Mouse (Mus musculus) intestine, embryonic 15.5 days (tissue): Measurements from ENCODE around the gene Rab11fip5. TPM values are rescaled to one million over a fixed set of nuclear protein-coding genes. Genes with fewer than 3 reads are reported as not detected.

ENCODE experiments used
- ATAC-seq: fragments of 200-750 bp; cut with Nextera tagmentation; 2 replicates; pipeline ENCODE4 v1.8.0; 2017; ENCODE audit warnings: moderate TSS enrichment, moderate library complexity
- H3K27ac ChIP-seq: fragments of 300-500 bp; sonication (generic); 2 replicates; pipeline ENCODE4 v1.5.1; 2015; ENCODE audit warnings: mild to moderate bottlenecking, inconsistent platforms
- H3K27me3 ChIP-seq: fragments of 300-500 bp; sonication (generic); replicated peaks from 2 replicates; pipeline ENCODE4 v1.6.1; 2015; ENCODE audit warnings: inconsistent platforms
- H3K36me3 ChIP-seq: fragments of 300-500 bp; sonication (generic); 2 replicates; pipeline ENCODE4 v1.6.1; 2015; ENCODE audit warnings: inconsistent platforms
- H3K4me1 ChIP-seq: fragments of 300-500 bp; sonication (generic); replicated peaks from 2 replicates; pipeline ENCODE4 v1.6.1; 2015; ENCODE audit warnings: inconsistent platforms
- H3K4me2 ChIP-seq: fragments of 300-500 bp; sonication (generic); replicated peaks from 2 replicates; pipeline ENCODE4 v1.6.1; 2015; ENCODE audit warnings: mild to moderate bottlenecking, inconsistent platforms
- H3K4me3 ChIP-seq: fragments of 300-500 bp; sonication (generic); replicated peaks from 2 replicates; pipeline ENCODE4 v1.5.1; 2015; ENCODE audit warnings: inconsistent platforms
- H3K9ac ChIP-seq: fragments of 300-500 bp; sonication (generic); 2 replicates; pipeline ENCODE4 v1.6.1; 2015; ENCODE audit warnings: inconsistent platforms
- H3K9me3 ChIP-seq: fragments of 300-500 bp; sonication (generic); 2 replicates; pipeline ENCODE4 v1.6.1; 2016; ENCODE audit warnings: inconsistent platforms
- WGBS: fragments of 180-500 bp; shearing (Covaris S2); methylation state at CpG from one replicate; pipeline ENCODE4 v1.1.7; 2015; 5-methylcytosine and 5-hydroxymethylcytosine counted together
- polyA plus RNA-seq: library from polyadenylated mRNA; unstranded; fragments of >200 nt; fragmentation: Nextera tagmentation; extraction: Ambion mirVana; gene quantifications from 2 replicates; pipeline ENCODE4 v1.2.1, GENCODE M21; 2015

Rab11fip5 gene
- polyA plus RNA-seq, 1 experiment from 2014 or later, result 12.0 TPM

DNA sequence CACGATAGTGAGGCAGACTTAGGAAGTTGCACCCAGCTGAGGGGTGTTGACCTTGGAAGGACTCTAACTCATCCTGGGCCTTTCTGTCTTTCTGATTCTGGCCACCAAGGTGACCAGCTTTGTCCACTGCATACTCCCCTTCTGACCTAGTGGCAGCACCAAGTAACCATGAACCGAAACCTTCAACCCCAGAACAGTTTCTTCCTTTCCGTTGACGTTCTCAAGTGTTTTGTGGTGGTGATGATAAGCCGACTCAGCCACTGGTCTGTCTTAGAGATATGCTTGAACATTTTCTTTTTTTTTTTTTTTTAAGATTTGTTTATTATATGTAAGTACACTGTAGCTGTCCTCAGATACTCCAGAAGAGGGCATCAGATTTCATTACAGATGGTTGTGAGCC, 14.2 kb upstream of the Rab11fip5 start:
- H3K4me3 ChIP-seq, result no peak overlapping the region
- H3K9me3 ChIP-seq, result no peaks in the 10 kb centered on the region
- 80% methylated on average over 5 of the region's 5 CpGs for WGBS
- no peaks in the 10 kb centered on the region for H3K27me3 ChIP-seq
- H3K27ac ChIP-seq, result no peak overlapping the region
- no peak overlapping the region for H3K4me2 ChIP-seq
- no peak overlapping the region for H3K9ac ChIP-seq
- no peaks in the 10 kb centered on the region for H3K4me1 ChIP-seq
- H3K36me3 ChIP-seq, result no peaks in the 10 kb centered on the region
- ATAC-seq, result no peak

GRCm38 (mm10) chr6:85382791-85383190, 8.4 kb upstream of the Rab11fip5 start:
- no peak overlapping the region for H3K4me2 ChIP-seq
- ATAC-seq, result no peak
- H3K36me3 ChIP-seq, result no peaks in the 10 kb centered on the region
- no peak overlapping the region for H3K27ac ChIP-seq
- no peaks in the 10 kb centered on the region for H3K27me3 ChIP-seq
- WGBS, result 84% methylated on average over 2 of the region's 2 CpGs
- peaks cover 6% of the 10 kb centered on the region; the same call in 1 of the 2 replicates for H3K4me1 ChIP-seq
- no peak overlapping the region for H3K4me3 ChIP-seq
- no peaks in the 10 kb centered on the region for H3K9me3 ChIP-seq
- no peak overlapping the region for H3K9ac ChIP-seq

GRCm38 (mm10) chr6:85381648-85382020, 7.2 kb upstream of the Rab11fip5 start:
- no peak overlapping the region for H3K27ac ChIP-seq

GRCm38 (mm10) chr6:85380901-85381647, 6.6 kb upstream of the Rab11fip5 start:
- no peak overlapping the region for H3K4me3 ChIP-seq
- ATAC-seq, result peak; percentile 30
- WGBS, result 30% methylated on average over 17 of the region's 17 CpGs
- H3K4me2 ChIP-seq, result peak overlapping the region; percentile 40
- H3K4me1 ChIP-seq, result peaks cover 6% of the 10 kb centered on the region; the same call in 1 of the 2 replicates
- no peaks in the 10 kb centered on the region for H3K27me3 ChIP-seq
- no peaks in the 10 kb centered on the region for H3K9me3 ChIP-seq
- H3K36me3 ChIP-seq, result no peaks in the 10 kb centered on the region
- no peak overlapping the region for H3K9ac ChIP-seq
- H3K27ac ChIP-seq, result no peak overlapping the region

More at GRCm38 (mm10) chr6:85381648-85382020, 7.2 kb upstream of the Rab11fip5 start:
- ATAC-seq, result no peak
- WGBS, result 85% methylated on average over 10 of the region's 10 CpGs
- H3K27me3 ChIP-seq, result no peaks in the 10 kb centered on the region
- H3K36me3 ChIP-seq, result no peaks in the 10 kb centered on the region
- no peak overlapping the region for H3K4me3 ChIP-seq
- H3K4me2 ChIP-seq, result no peak overlapping the region
- H3K4me1 ChIP-seq, result peaks cover 6% of the 10 kb centered on the region; the same call in 1 of the 2 replicates
- no peak overlapping the region for H3K9ac ChIP-seq
- no peaks in the 10 kb centered on the region for H3K9me3 ChIP-seq

DNA sequence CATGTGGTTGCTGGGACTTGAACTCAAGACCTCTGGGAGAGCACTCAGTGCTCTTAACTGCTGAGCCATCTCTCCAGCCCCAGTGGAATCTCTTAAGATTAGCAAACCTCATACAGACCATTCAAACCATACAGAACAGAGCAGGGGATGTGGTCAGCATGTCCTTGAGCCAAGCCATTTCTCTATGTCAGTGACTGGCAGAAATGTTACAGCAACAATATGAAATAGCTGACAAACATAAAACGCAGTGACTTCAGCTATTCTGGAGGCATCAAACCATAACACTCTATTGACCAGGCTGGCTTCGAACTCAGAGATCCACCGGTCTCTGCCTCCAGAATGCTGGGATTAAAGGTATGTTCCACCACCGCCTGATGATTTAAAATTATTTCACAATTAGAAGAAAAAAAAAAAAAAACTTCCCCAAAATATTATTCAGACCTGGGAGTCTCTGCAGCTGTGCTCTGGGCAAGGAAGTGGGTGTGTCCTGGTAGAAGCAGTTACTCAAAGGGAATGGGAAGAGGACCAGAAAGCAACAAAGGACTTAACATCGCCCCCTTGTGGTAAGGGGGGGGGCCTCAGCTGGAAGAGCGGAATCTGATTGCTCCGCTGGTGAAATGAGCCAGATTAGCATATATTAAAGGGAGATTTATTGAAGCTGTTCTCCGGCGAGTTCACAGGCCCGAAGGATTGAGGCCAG, 5.9 kb upstream of the Rab11fip5 start:
- Histone ChIP-seq H3K4me1 (peaks cover 6% of the 10 kb centered on the region; the same call in 1 of the 2 replicates), H3K4me3 (no peak overlapping the region), H3K9me3 (no peaks in the 10 kb centered on the region), H3K27me3 (no peaks in the 10 kb centered on the region), H3K36me3 (no peaks in the 10 kb centered on the region), H3K9ac (no peak overlapping the region), H3K4me2 (peak overlapping the region; percentile 40), H3K27ac (no peak overlapping the region)
- 27% methylated on average over 10 of the region's 10 CpGs for WGBS
- ATAC-seq, result peak; percentile 82

DNA sequence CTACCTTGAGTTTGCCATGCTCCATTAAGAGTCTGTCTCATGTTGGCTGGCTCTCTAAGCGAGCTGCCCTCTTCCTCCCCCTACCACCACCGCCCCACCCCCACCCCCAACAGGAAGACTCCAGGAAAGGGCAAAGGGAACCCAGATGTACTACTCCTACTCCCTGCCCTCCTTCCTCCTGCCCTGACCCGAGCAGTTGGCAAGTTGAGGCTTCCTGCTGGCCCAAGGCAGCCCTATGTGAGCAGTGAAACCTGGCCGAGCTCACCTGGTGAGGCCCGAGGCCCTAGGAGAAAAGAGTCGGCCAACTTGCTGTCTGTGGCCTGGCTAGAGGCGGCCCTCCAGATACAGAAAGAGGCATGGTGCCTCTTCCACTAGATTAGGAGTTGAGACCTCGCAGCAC, 4.2 kb upstream of the Rab11fip5 start:
- Histone ChIP-seq H3K36me3 (no peaks in the 10 kb centered on the region), H3K4me1 (peaks cover 10% of the 10 kb centered on the region), H3K9me3 (no peaks in the 10 kb centered on the region), H3K27me3 (no peaks in the 10 kb centered on the region), H3K4me2 (no peak overlapping the region), H3K4me3 (no peak overlapping the region), H3K27ac (no peak overlapping the region), H3K9ac (no peak overlapping the region)
- no peak for ATAC-seq
- WGBS, result 51% methylated on average over 8 of the region's 8 CpGs

- H3K36me3 ChIP-seq, result no peaks in the 10 kb centered on the region
- H3K4me3 ChIP-seq, result no peak overlapping the region
- ATAC-seq, result no peak
- H3K4me1 ChIP-seq, result peaks cover 16% of the 10 kb centered on the region
- 45% methylated on average over 5 of the region's 5 CpGs for WGBS
- no peak overlapping the region for H3K27ac ChIP-seq
- no peaks in the 10 kb centered on the region for H3K9me3 ChIP-seq
- no peaks in the 10 kb centered on the region for H3K27me3 ChIP-seq
- no peak overlapping the region for H3K4me2 ChIP-seq
- H3K9ac ChIP-seq, result no peak overlapping the region
Observed at GRCm38 (mm10) chr6:85377876-85378275, 3.4 kb upstream of the Rab11fip5 start.

DNA sequence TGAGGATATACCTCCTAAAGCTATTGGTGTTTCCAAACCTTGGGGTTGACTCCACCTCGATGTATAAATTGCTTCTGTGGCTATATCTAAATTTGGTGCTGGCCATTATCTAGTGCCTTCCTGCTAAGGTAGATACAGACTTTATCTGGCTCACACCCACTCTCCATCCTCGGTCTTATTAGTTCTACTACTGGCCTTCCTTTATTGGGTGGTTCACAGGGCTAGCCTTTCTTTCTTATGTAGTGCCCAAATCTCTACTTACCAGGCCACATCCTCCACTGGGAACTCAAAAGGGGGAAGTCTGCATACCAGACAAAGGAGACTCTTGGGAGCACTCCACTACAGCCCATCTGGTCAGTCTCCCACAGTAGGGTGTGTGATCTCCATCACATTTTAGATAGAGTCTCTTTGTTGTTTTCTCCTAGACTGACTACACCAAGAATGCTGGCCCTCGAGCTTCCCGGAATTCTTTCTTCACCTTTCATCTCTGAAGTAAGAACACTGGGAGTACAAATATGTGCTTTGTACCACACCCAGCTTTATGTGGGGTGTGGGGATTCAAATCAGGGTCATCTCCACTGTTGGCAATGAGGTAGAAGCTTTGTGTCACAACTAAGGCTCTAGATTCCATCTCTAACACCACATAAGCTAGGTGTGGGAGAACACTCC, 2.8 kb upstream of the Rab11fip5 start:
- ATAC-seq, result no peak
- Histone ChIP-seq H3K4me1 (peaks cover 23% of the 10 kb centered on the region), H3K27ac (0 out of 2 replicates have a peak overlapping the region, but pooled peaks have one; percentile 32), H3K4me3 (no peak overlapping the region), H3K4me2 (no peak overlapping the region), H3K9ac (no peak overlapping the region), H3K9me3 (no peaks in the 10 kb centered on the region), H3K36me3 (no peaks in the 10 kb centered on the region), H3K27me3 (no peaks in the 10 kb centered on the region)
- 56% methylated on average over 4 of the region's 4 CpGs for WGBS

DNA sequence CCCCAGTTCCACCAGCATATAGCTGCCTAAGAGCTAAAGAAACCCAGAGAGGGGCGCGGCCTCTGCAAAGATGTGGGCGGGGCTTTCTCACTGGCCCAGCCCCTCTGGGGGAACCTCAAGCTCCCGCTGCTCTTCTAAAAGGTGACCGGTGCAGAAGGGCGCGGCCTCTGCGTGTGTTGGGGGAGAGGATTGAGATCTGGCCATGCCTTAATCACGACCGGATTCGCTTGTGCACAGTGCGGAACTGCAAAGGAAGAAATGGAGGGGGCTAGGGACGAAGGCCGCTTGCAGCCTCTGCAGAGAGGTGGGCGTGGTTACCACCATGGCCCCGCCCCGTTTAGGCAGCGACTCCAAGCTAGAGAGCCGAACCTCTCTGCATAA, 290 bp upstream of the Rab11fip5 start:
- H3K9ac ChIP-seq, result peak overlapping the region; percentile 24
- no peaks in the 10 kb centered on the region for H3K9me3 ChIP-seq
- 0% methylated on average over 19 of the region's 19 CpGs for WGBS
- peaks cover 22% of the 10 kb centered on the region for H3K4me1 ChIP-seq
- no peak overlapping the region; the same call in 1 of the 2 replicates for H3K27ac ChIP-seq
- peak; percentile 97 for ATAC-seq
- peak overlapping the region; percentile 92 for H3K4me2 ChIP-seq
- H3K36me3 ChIP-seq, result no peaks in the 10 kb centered on the region
- H3K27me3 ChIP-seq, result no peaks in the 10 kb centered on the region
- peak overlapping the region; percentile 74 for H3K4me3 ChIP-seq

GRCm38 (mm10) chr6:85373066-85373860, 1.2 kb downstream of the Rab11fip5 start:
- peaks cover 33% of the 10 kb centered on the region for H3K4me1 ChIP-seq
- 83% methylated on average over 10 of the region's 10 CpGs for WGBS
- no peaks in the 10 kb centered on the region for H3K9me3 ChIP-seq
- no peaks in the 10 kb centered on the region for H3K27me3 ChIP-seq
- no peak overlapping the region for H3K27ac ChIP-seq
- ATAC-seq, result no peak
- H3K9ac ChIP-seq, result peak overlapping the region; percentile 76; the same call in 1 of the 2 replicates
- H3K4me3 ChIP-seq, result peak overlapping the region; percentile 74
- H3K4me2 ChIP-seq, result peak overlapping the region; percentile 92
- no peaks in the 10 kb centered on the region for H3K36me3 ChIP-seq

- Histone ChIP-seq H3K9me3 (no peaks in the 10 kb centered on the region), H3K4me2 (peak overlapping the region; percentile 92), H3K27ac (no peak overlapping the region; the same call in 1 of the 2 replicates), H3K27me3 (no peaks in the 10 kb centered on the region), H3K9ac (no peak overlapping the region), H3K4me1 (peaks cover 39% of the 10 kb centered on the region), H3K4me3 (no peak overlapping the region), H3K36me3 (no peaks in the 10 kb centered on the region)
- WGBS, result 76% methylated on average over 2 of the region's 2 CpGs
- no peak for ATAC-seq
Observed at GRCm38 (mm10) chr6:85372496-85372895, 1.9 kb downstream of the Rab11fip5 start.
